ENCODE assay signal across 8 mouse cellular contexts in genomic region chr10:75932081-75932678, GRCm38 (mm10). TPM values are rescaled to one million over a fixed set of nuclear protein-coding genes. Genes with fewer than 3 reads are reported as not detected.
DNase-seq lines count a peak whose midpoint lies in the region; ATAC-seq and TF ChIP-seq lines count a peak whose summit lies in the region.

No protein-coding gene starts in this region.

- peaks cover 68% of the 10 kb centered on the region for H3K27me3 ChIP-seq in erythroblast, embryonic 14.5 days (ENCODE audit: control insufficient read depth)
- H3K27me3 ChIP-seq in Patski, result no peaks in the 10 kb centered on the region
- peaks cover 92% of the 10 kb centered on the region for H3K27me3 ChIP-seq in forebrain, embryonic 10.5 days (ENCODE audit: poor library complexity, severe bottlenecking)
- peaks cover 84% of the 10 kb centered on the region for H3K27me3 ChIP-seq in hindbrain, embryonic 10.5 days (ENCODE audit: insufficient read depth, poor library complexity, severe bottlenecking)
- H3K27me3 ChIP-seq in midbrain, postnatal 0 days (ENCODE audit: insufficient read depth, low read length), result no peaks in the 10 kb centered on the region

- peaks cover 6% of the 10 kb centered on the region; the same call in 1 of the 2 replicates for H3K9me3 ChIP-seq in erythroblast, embryonic 14.5 days (ENCODE audit: control insufficient read depth, low read length)
- H3K9me3 ChIP-seq in forebrain, embryonic 10.5 days, result no peaks in the 10 kb centered on the region
- no peaks in the 10 kb centered on the region for H3K9me3 ChIP-seq in hindbrain, embryonic 10.5 days
- H3K9me3 ChIP-seq in midbrain, postnatal 0 days (ENCODE audit: low read length), result no peaks in the 10 kb centered on the region

- peaks cover 11% of the 10 kb centered on the region for H3K36me3 ChIP-seq in erythroblast, embryonic 14.5 days (ENCODE audit: control insufficient read depth)
- H3K36me3 ChIP-seq in forebrain, embryonic 10.5 days (replicated peaks), result peaks cover 9% of the 10 kb centered on the region
- H3K36me3 ChIP-seq in hindbrain, embryonic 10.5 days, result peaks cover 9% of the 10 kb centered on the region; the same call in 1 of the 2 replicates
- H3K36me3 ChIP-seq in midbrain, postnatal 0 days (ENCODE audit: insufficient read depth, low read length), result no peaks in the 10 kb centered on the region

- POLR2A ChIA-PET in Patski (lab: Charles Lee), result interaction anchor here (0.8 to 4.2 kb wide), 5 partner anchors 11 to 77 kb away, joined by 3 to 29 read pairs (median 4); partner anchors contain the start of gene Smarcb1

- peaks cover 40% of the 10 kb centered on the region for H3K4me1 ChIP-seq in erythroblast, embryonic 14.5 days (ENCODE audit: control insufficient read depth)
- peaks cover 49% of the 10 kb centered on the region for H3K4me1 ChIP-seq in forebrain, embryonic 10.5 days
- peaks cover 49% of the 10 kb centered on the region for H3K4me1 ChIP-seq in hindbrain, embryonic 10.5 days (replicated peaks)
- H3K4me1 ChIP-seq in midbrain, postnatal 0 days (ENCODE audit: insufficient read depth, low read length), result no peaks in the 10 kb centered on the region

- no peak for ATAC-seq in erythroblast, adult 5-6 weeks (replicated peaks; ENCODE audit: low FRiP score, poor library complexity, severe bottlenecking)
- ATAC-seq in Patski, result peak; percentile 24
- peak; percentile 21; the same call in 1 of the 2 replicates for ATAC-seq in midbrain, postnatal 0 days (ENCODE audit: low FRiP score)

- CTCF ChIA-PET in Patski (lab: Charles Lee), result interaction anchor here (1.0 to 1.7 kb wide), 4 partner anchors 8 to 22 kb away, joined by 3 to 5 read pairs (median 4); no protein-coding TSS in a partner anchor

- no peak for TF ChIP-seq CTCF in Patski (IDR thresholded peaks at IDR 0.05)
- no peak for TF ChIP-seq CTCF in midbrain, postnatal 0 days (IDR thresholded peaks at IDR 0.05)

- H3K4me2 ChIP-seq in midbrain, postnatal 0 days (ENCODE audit: low read depth, low read length, poor library complexity, severe bottlenecking), result peak overlapping the region; percentile 85

- H3K9ac ChIP-seq in midbrain, postnatal 0 days (replicated peaks; ENCODE audit: low read length, poor library complexity, severe bottlenecking), result peak overlapping the region; percentile 61

- DNase-seq in Patski (ENCODE audit: low read depth, low spot score) (no peak), liver (peak; percentile 76)
- peak; percentile 72 for DNase-seq in forebrain, embryonic 10.5 days (ENCODE audit: extremely low spot score, low spot score)
- peak; percentile 78 for DNase-seq in hindbrain, embryonic 10.5 days (ENCODE audit: low spot score)
- peak; percentile 30 for DNase-seq in midbrain, postnatal 0 days (ENCODE audit: low spot score)
- DNase-seq in urinary bladder, postnatal 25 days (ENCODE audit: low spot score), result peak; percentile 61

- H3K4me3 ChIP-seq in erythroblast, embryonic 14.5 days (replicated peaks), result peak overlapping the region; percentile 50
- H3K4me3 ChIP-seq in forebrain, embryonic 10.5 days, result peak overlapping the region; percentile 74
- H3K4me3 ChIP-seq in hindbrain, embryonic 10.5 days, result peak overlapping the region; percentile 70
- peak overlapping the region; percentile 39 for H3K4me3 ChIP-seq in midbrain, postnatal 0 days (ENCODE audit: low read depth, low read length)

- H3K27ac ChIP-seq in forebrain, embryonic 10.5 days, result peak overlapping the region; percentile 90
- peak overlapping the region; percentile 91 for H3K27ac ChIP-seq in hindbrain, embryonic 10.5 days
- no peak overlapping the region for H3K27ac ChIP-seq in midbrain, postnatal 0 days (ENCODE audit: low read depth, low read length)

- under 1% methylated on average over 40 of the region's 44 CpGs for WGBS in forebrain, embryonic 10.5 days
- 1% methylated on average over 44 of the region's 44 CpGs for WGBS in hindbrain, embryonic 10.5 days
- WGBS in midbrain, postnatal 0 days, result under 1% methylated on average over 40 of the region's 44 CpGs

- in situ Hi-C loops in Patski (cut with MboI; ENCODE audit: low pct_unique_long_range_greater_than_20kb), result no loop called here

RNA-seq across cellular contexts. Expression of gene Chchd10, which starts 0.8 kb away (rescaled TPM):
- polyA plus RNA-seq in erythroblast, embryonic 14.5 days (2012), result 110 and 127 TPM in 2 replicates
- 33.2 and 46.5 TPM in 2 replicates for total RNA-seq in erythroblast, adult 5-6 weeks (2015; ENCODE audit: low replicate concordance)
- total RNA-seq in erythroblast, adult 5-6 weeks (2017; ENCODE audit: low replicate concordance), result 27.2 and 33.2 TPM in 2 replicates
- polyA plus RNA-seq in Patski (2021), result 362 TPM
- polyA plus RNA-seq in forebrain, embryonic 10.5 days (2016; fragmentation: Nextera tagmentation; extraction: Ambion mirVana), result 8.8 and 10.7 TPM in 2 replicates
- polyA plus RNA-seq in hindbrain, embryonic 10.5 days (2016; fragmentation: Nextera tagmentation; extraction: Ambion mirVana), result 9.3 and 13.1 TPM in 2 replicates
- 216 and 266 TPM in 2 replicates for total RNA-seq in midbrain, postnatal 0 days (2014; rRNA removed)
- 221 and 260 TPM in 2 replicates for polyA plus RNA-seq in midbrain, postnatal 0 days (2015; fragmentation: Nextera tagmentation; extraction: Ambion mirVana)

RNA-seq across cellular contexts. Expression of gene Mmp11, which starts 4.1 kb away (rescaled TPM):
- polyA plus RNA-seq in erythroblast, embryonic 14.5 days (2012), result 0.05 TPM in 1 of 2 replicates, not detected in the other
- total RNA-seq in erythroblast, adult 5-6 weeks (2015; ENCODE audit: low replicate concordance), result not detected in 2 replicates
- total RNA-seq in erythroblast, adult 5-6 weeks (2017; ENCODE audit: low replicate concordance), result 1.1 TPM in 1 of 2 replicates, not detected in the other
- polyA plus RNA-seq in Patski (2021), result 67.8 TPM
- polyA plus RNA-seq in forebrain, embryonic 10.5 days (2016; fragmentation: Nextera tagmentation; extraction: Ambion mirVana), result 22.5 and 24.6 TPM in 2 replicates
- polyA plus RNA-seq in hindbrain, embryonic 10.5 days (2016; fragmentation: Nextera tagmentation; extraction: Ambion mirVana), result 31.0 and 41.3 TPM in 2 replicates
- total RNA-seq in midbrain, postnatal 0 days (2014; rRNA removed), result 6.8 and 11.5 TPM in 2 replicates
- 6.6 and 8.1 TPM in 2 replicates for polyA plus RNA-seq in midbrain, postnatal 0 days (2015; fragmentation: Nextera tagmentation; extraction: Ambion mirVana)

RNA-seq across cellular contexts. Expression of gene Gm867, which starts 8.3 kb away (rescaled TPM):
- 5.9 and 7.9 TPM in 2 replicates for polyA plus RNA-seq in erythroblast, embryonic 14.5 days (2012)
- total RNA-seq in erythroblast, adult 5-6 weeks (2015; ENCODE audit: low replicate concordance), result 91.3 and 110 TPM in 2 replicates
- total RNA-seq in erythroblast, adult 5-6 weeks (2017; ENCODE audit: low replicate concordance), result 27.6 and 34.8 TPM in 2 replicates
- polyA plus RNA-seq in Patski (2021), result 0.05 TPM
- polyA plus RNA-seq in forebrain, embryonic 10.5 days (2016; fragmentation: Nextera tagmentation; extraction: Ambion mirVana), result 0.26 TPM in 1 of 2 replicates, not detected in the other
- polyA plus RNA-seq in hindbrain, embryonic 10.5 days (2016; fragmentation: Nextera tagmentation; extraction: Ambion mirVana), result 0.85 and 1.6 TPM in 2 replicates
- total RNA-seq in midbrain, postnatal 0 days (2014; rRNA removed), result 0.88 and 1.7 TPM in 2 replicates
- 1.6 TPM in 2 replicates for polyA plus RNA-seq in midbrain, postnatal 0 days (2015; fragmentation: Nextera tagmentation; extraction: Ambion mirVana)

RNA-seq across cellular contexts. Expression of gene Vpreb3, which starts 10.7 kb away (rescaled TPM):
- not detected in 2 replicates for polyA plus RNA-seq in erythroblast, embryonic 14.5 days (2012)
- not detected in 2 replicates for total RNA-seq in erythroblast, adult 5-6 weeks (2015; ENCODE audit: low replicate concordance)
- total RNA-seq in erythroblast, adult 5-6 weeks (2017; ENCODE audit: low replicate concordance), result not detected in 2 replicates
- polyA plus RNA-seq in Patski (2021), result not detected
- 0.48 and 0.63 TPM in 2 replicates for polyA plus RNA-seq in forebrain, embryonic 10.5 days (2016; fragmentation: Nextera tagmentation; extraction: Ambion mirVana)
- polyA plus RNA-seq in hindbrain, embryonic 10.5 days (2016; fragmentation: Nextera tagmentation; extraction: Ambion mirVana), result 0.37 and 0.61 TPM in 2 replicates
- total RNA-seq in midbrain, postnatal 0 days (2014; rRNA removed), result not detected in 2 replicates
- polyA plus RNA-seq in midbrain, postnatal 0 days (2015; fragmentation: Nextera tagmentation; extraction: Ambion mirVana), result 0.59 and 0.72 TPM in 2 replicates

RNA-seq across cellular contexts. Expression of gene Smarcb1, which starts 10.8 kb away (rescaled TPM):
- polyA plus RNA-seq in erythroblast, embryonic 14.5 days (2012), result 31.8 TPM in 2 replicates
- 9.4 and 16.9 TPM in 2 replicates for total RNA-seq in erythroblast, adult 5-6 weeks (2015; ENCODE audit: low replicate concordance)
- total RNA-seq in erythroblast, adult 5-6 weeks (2017; ENCODE audit: low replicate concordance), result 15.7 and 16.7 TPM in 2 replicates
- polyA plus RNA-seq in Patski (2021), result 107 TPM
- 275 and 283 TPM in 2 replicates for polyA plus RNA-seq in forebrain, embryonic 10.5 days (2016; fragmentation: Nextera tagmentation; extraction: Ambion mirVana)
- polyA plus RNA-seq in hindbrain, embryonic 10.5 days (2016; fragmentation: Nextera tagmentation; extraction: Ambion mirVana), result 284 and 332 TPM in 2 replicates
- total RNA-seq in midbrain, postnatal 0 days (2014; rRNA removed), result 145 and 147 TPM in 2 replicates
- 205 and 219 TPM in 2 replicates for polyA plus RNA-seq in midbrain, postnatal 0 days (2015; fragmentation: Nextera tagmentation; extraction: Ambion mirVana)
